18 mouse cellular contexts compared by ENCODE assay signal in genomic region chr4:88012774-88013173, GRCm38 (mm10). TPM values are rescaled to one million over a fixed set of nuclear protein-coding genes. Genes with fewer than 3 reads are reported as not detected.
DNase-seq lines count a peak whose midpoint lies in the region; ATAC-seq and TF ChIP-seq lines count a peak whose summit lies in the region.
"Had no signal": no experiment of that assay in that cellular context is flagged by ENCODE, and none has a peak within 500 bp of the region (broad histone marks: within the 10 kb centered on the region; RNA-seq: fewer than 3 reads in every experiment).

No protein-coding gene starts in this region.

- TF ChIP-seq POLR2A in heart, adult 2 months (IDR thresholded peaks at IDR 0.05; ENCODE audit: insufficient read depth, low read depth, low read length): no peak

- H3K36me3 ChIP-seq in forebrain, embryonic 13.5 days (ENCODE audit: poor library complexity, severe bottlenecking): peaks cover 19% of the 10 kb centered on the region
- peaks cover 27% of the 10 kb centered on the region for H3K36me3 ChIP-seq in forebrain, embryonic 10.5 days (replicated peaks)
- no peaks in the 10 kb centered on the region for H3K36me3 ChIP-seq in heart, postnatal 0 days (replicated peaks; ENCODE audit: control insufficient read depth, insufficient read depth, low read length)
- H3K36me3 ChIP-seq in heart, adult 2 months (ENCODE audit: control insufficient read depth, insufficient read depth, low read length): no peaks in the 10 kb centered on the region
- H3K36me3 ChIP-seq in limb, embryonic 12.5 days: peaks cover 15% of the 10 kb centered on the region; the same call in 1 of the 2 replicates

- no peak overlapping the region for H3K9ac ChIP-seq in forebrain, embryonic 13.5 days
- H3K9ac ChIP-seq in heart, postnatal 0 days (replicated peaks; ENCODE audit: low read depth, low read length): no peak overlapping the region
- H3K9ac ChIP-seq in heart, adult 2 months (ENCODE audit: low read depth, low read length): no peak overlapping the region
- H3K9ac ChIP-seq in limb, embryonic 12.5 days (replicated peaks): no peak overlapping the region
- H3K9ac ChIP-seq: liver, embryonic 14.5 days had no signal

- no peaks in the 10 kb centered on the region for H3K9me3 ChIP-seq in forebrain, embryonic 13.5 days (replicated peaks)
- no peaks in the 10 kb centered on the region for H3K9me3 ChIP-seq in forebrain, embryonic 10.5 days
- H3K9me3 ChIP-seq in heart, postnatal 0 days (replicated peaks; ENCODE audit: control insufficient read depth, low read length): no peaks in the 10 kb centered on the region
- H3K9me3 ChIP-seq in limb, embryonic 12.5 days: no peaks in the 10 kb centered on the region
- H3K9me3 ChIP-seq: megakaryocyte, embryonic 14.5 days had no signal

- TF ChIP-seq CTCF in heart, postnatal 0 days (IDR thresholded peaks at IDR 0.05; ENCODE audit: low read depth): no peak
- no peak for TF ChIP-seq CTCF in heart, adult 2 months (IDR thresholded peaks at IDR 0.05)

- no peaks in the 10 kb centered on the region for H3K27me3 ChIP-seq in forebrain, embryonic 13.5 days
- no peaks in the 10 kb centered on the region for H3K27me3 ChIP-seq in forebrain, embryonic 10.5 days (ENCODE audit: poor library complexity, severe bottlenecking)
- H3K27me3 ChIP-seq in heart, postnatal 0 days (ENCODE audit: control insufficient read depth, insufficient read depth, low read length): no peaks in the 10 kb centered on the region
- no peaks in the 10 kb centered on the region for H3K27me3 ChIP-seq in heart, adult 2 months (ENCODE audit: control insufficient read depth, insufficient read depth, low read length)
- no peaks in the 10 kb centered on the region for H3K27me3 ChIP-seq in limb, embryonic 12.5 days
- H3K27me3 ChIP-seq: megakaryocyte, embryonic 14.5 days had no signal

- no peak overlapping the region for H3K4me3 ChIP-seq in forebrain, embryonic 13.5 days
- H3K4me3 ChIP-seq in forebrain, embryonic 10.5 days: no peak overlapping the region
- H3K4me3 ChIP-seq in heart, postnatal 0 days (ENCODE audit: low read depth, low read length): no peak overlapping the region
- H3K4me3 ChIP-seq in heart, adult 2 months: no peak overlapping the region
- H3K4me3 ChIP-seq in limb, embryonic 12.5 days (replicated peaks): no peak overlapping the region
- H3K4me3 ChIP-seq: megakaryocyte, embryonic 14.5 days had no signal

- no peak for DNase-seq in forebrain, embryonic 10.5 days (ENCODE audit: extremely low spot score, low spot score)
- DNase-seq in heart, postnatal 0 days (ENCODE audit: low spot score): peak; percentile 31
- DNase-seq in heart, adult 2 months: no peak
- DNase-seq in ZHBTc4 (ENCODE audit: low read depth, low spot score): peak; percentile 15
- no peak for DNase-seq in cerebellum, postnatal 36 days
- DNase-seq: cerebellum, adult 11 months; gastrocnemius, postnatal 14 days; kidney, postnatal 36 days; right cerebral cortex, postnatal 14 days; thymus, postnatal 25 days had no signal

- H3K4me1 ChIP-seq in forebrain, embryonic 13.5 days: peaks cover 62% of the 10 kb centered on the region
- peaks cover 67% of the 10 kb centered on the region for H3K4me1 ChIP-seq in forebrain, embryonic 10.5 days
- H3K4me1 ChIP-seq in heart, postnatal 0 days (ENCODE audit: control insufficient read depth, insufficient read depth): peaks cover 37% of the 10 kb centered on the region
- no peaks in the 10 kb centered on the region; the same call in 1 of the 2 replicates for H3K4me1 ChIP-seq in heart, adult 2 months (ENCODE audit: control insufficient read depth, insufficient read depth, low read length)
- peaks cover 47% of the 10 kb centered on the region for H3K4me1 ChIP-seq in limb, embryonic 12.5 days (replicated peaks)

- no peaks in the 10 kb centered on the region for H3K79me2 ChIP-seq in heart, adult 2 months (replicated peaks; ENCODE audit: control insufficient read depth, insufficient read depth, low read length)

- intact Hi-C loops in heart, adult 2 months (cut with DNase I): no loop called here

- H3K27ac ChIP-seq in forebrain, embryonic 13.5 days: peak overlapping the region; percentile 27; the same call in 1 of the 2 replicates
- H3K27ac ChIP-seq in forebrain, embryonic 10.5 days: no peak overlapping the region
- H3K27ac ChIP-seq in heart, postnatal 0 days (ENCODE audit: low read depth): no peak overlapping the region
- H3K27ac ChIP-seq in heart, adult 2 months: no peak overlapping the region
- no peak overlapping the region for H3K27ac ChIP-seq in limb, embryonic 12.5 days
- H3K27ac ChIP-seq: hindbrain, postnatal 0 days; liver, embryonic 14.5 days; stomach, postnatal 0 days had no signal

- TF ChIP-seq EP300 in heart, postnatal 0 days (IDR thresholded peaks at IDR 0.05; ENCODE audit: low read depth): no peak
- TF ChIP-seq EP300 in heart, adult 2 months (IDR thresholded peaks at IDR 0.05; ENCODE audit: insufficient read depth, low read depth, low read length): no peak

- no peak overlapping the region for H3K4me2 ChIP-seq in forebrain, embryonic 13.5 days
- peak overlapping the region; percentile 32; the same call in 1 of the 2 replicates for H3K4me2 ChIP-seq in heart, postnatal 0 days (ENCODE audit: low read depth, low read length)
- peak overlapping the region; percentile 38 for H3K4me2 ChIP-seq in limb, embryonic 12.5 days
- H3K4me2 ChIP-seq: heart, embryonic 11.5 days had no signal

- ATAC-seq in forebrain, embryonic 13.5 days: no peak
- ATAC-seq in heart, postnatal 0 days (ENCODE audit: insufficient read depth, low read depth): no peak
- no peak for ATAC-seq in limb, embryonic 12.5 days (ENCODE audit: insufficient number of reproducible peaks, insufficient read depth, low FRiP score, low TSS enrichment, low read depth)
- no peak for ATAC-seq in megakaryocyte-erythroid progenitor cell, adult 5-6 weeks (replicated peaks; ENCODE audit: low FRiP score, low TSS enrichment, poor library complexity, severe bottlenecking)
- ATAC-seq: hindbrain, postnatal 0 days had no signal

- 27% methylated on average over 4 of the region's 4 CpGs for WGBS in forebrain, embryonic 13.5 days
- 68% methylated on average over 4 of the region's 4 CpGs for WGBS in forebrain, embryonic 10.5 days
- 40% methylated on average over 4 of the region's 4 CpGs for WGBS in heart, postnatal 0 days
- WGBS in heart, adult 2 months: 78% methylated on average over 4 of the region's 4 CpGs
- WGBS in limb, embryonic 12.5 days: 14% methylated on average over 4 of the region's 4 CpGs

RNA-seq across cellular contexts. Expression of gene Mllt3, which starts 20.4 kb away (rescaled TPM):
- polyA plus RNA-seq in forebrain, embryonic 13.5 days (2015; fragmentation: Nextera tagmentation; extraction: Ambion mirVana): 107 and 116 TPM in 2 replicates
- 51.8 and 55.6 TPM in 2 replicates for polyA plus RNA-seq in forebrain, embryonic 10.5 days (2016; fragmentation: Nextera tagmentation; extraction: Ambion mirVana)
- total RNA-seq in heart, postnatal 0 days (2014; rRNA removed; ENCODE audit: low replicate concordance): 5.1 and 27.2 TPM in 2 replicates
- 13.5 and 14.6 TPM in 2 replicates for polyA plus RNA-seq in heart, postnatal 0 days (2015; fragmentation: Nextera tagmentation; extraction: Ambion mirVana)
- 10 to 100 TPM; 11.0 to 15.2 TPM for total RNA-seq in heart, adult 2 months (2021)
- polyA plus RNA-seq in heart, adult 2 months (2012; rRNA removed): 3.8 and 7.3 TPM in 2 replicates
- polyA plus RNA-seq in limb, embryonic 12.5 days (2016; fragmentation: Nextera tagmentation; extraction: Ambion mirVana): 63.8 and 64.5 TPM in 2 replicates
- 74.7 and 95.2 TPM in 2 replicates for total RNA-seq in megakaryocyte-erythroid progenitor cell, adult 5-6 weeks (2014; fragmentation: Nextera tagmentation)
- 83.6 and 125 TPM in 2 replicates for total RNA-seq in megakaryocyte-erythroid progenitor cell, adult 5-6 weeks (2017)

Comparison
In these comparisons a context has a peak if more than half of its experiments do, and no peak if none do; other contexts are left out.
1. DNase-seq: peak in heart, postnatal 0 days (single experiment) and ZHBTc4 (single experiment); none in forebrain, embryonic 10.5 days (single experiment), heart, adult 2 months (0 of 2) and cerebellum, postnatal 36 days (0 of 2).